Mouse (Mus musculus) kidney, embryonic 16.5 days (tissue): ENCODE measurements around the gene Slc15a5. TPM values are rescaled to one million over a fixed set of nuclear protein-coding genes. Genes with fewer than 3 reads are reported as not detected.

ENCODE experiments used
- ATAC-seq: fragments of 200-750 bp; cut with Nextera tagmentation; 2 replicates; pipeline ENCODE4 v1.8.0; 2017; ENCODE audit warnings: moderate TSS enrichment; ENCODE audit not compliant: low FRiP score, low TSS enrichment
- H3K27ac ChIP-seq: fragments of 300-500 bp; sonication (generic); 2 replicates; pipeline ENCODE4 v1.5.1; 2014; ENCODE audit warnings: low read length
- H3K27me3 ChIP-seq: fragments of 300-500 bp; sonication (generic); 2 replicates; pipeline ENCODE4 v1.6.1; 2014; ENCODE audit warnings: low read length, control low read depth, mixed read lengths; ENCODE audit not compliant: insufficient read depth
- H3K36me3 ChIP-seq: fragments of 300-500 bp; sonication (generic); 2 replicates; pipeline ENCODE4 v1.6.1; 2014; ENCODE audit warnings: low read length, control low read depth, mixed read lengths; ENCODE audit not compliant: insufficient read depth
- H3K4me1 ChIP-seq: fragments of 300-500 bp; sonication (generic); 2 replicates; pipeline ENCODE4 v1.6.1; 2014; ENCODE audit warnings: low read length, control low read depth, mixed read lengths; ENCODE audit not compliant: insufficient read depth
- H3K4me2 ChIP-seq: fragments of 300-500 bp; sonication (generic); replicated peaks from 2 replicates; pipeline ENCODE4 v1.6.1; 2014; ENCODE audit warnings: low read depth, low read length
- H3K4me3 ChIP-seq: fragments of 300-500 bp; sonication (generic); 2 replicates; pipeline ENCODE4 v1.5.1; 2014; ENCODE audit warnings: mild to moderate bottlenecking, low read length
- H3K9ac ChIP-seq: fragments of 300-500 bp; sonication (generic); replicated peaks from 2 replicates; pipeline ENCODE4 v1.6.1; 2014; ENCODE audit warnings: low read length
- H3K9me3 ChIP-seq: fragments of 300-500 bp; sonication (generic); 2 replicates; pipeline ENCODE4 v1.6.1; 2016; ENCODE audit warnings: low read length, control low read depth
- WGBS: fragments of 180-500 bp; shearing (Covaris S2); extraction: QIAGEN DNeasy Blood & Tissue Kit; methylation state at CpG from one replicate; pipeline ENCODE4 v1.1.7; 2014; 5-methylcytosine and 5-hydroxymethylcytosine counted together
- polyA plus RNA-seq: library from polyadenylated mRNA; unstranded; fragments of >200 nt; fragmentation: Nextera tagmentation; extraction: Ambion mirVana; gene quantifications from 2 replicates; pipeline ENCODE4 v1.2.1, GENCODE M21; 2015

Slc15a5 gene
- polyA plus RNA-seq, 1 experiment from 2014 or later: 0.24 TPM

GRCm38 (mm10) chr6:137980905-137981696 lies 98.6 kb downstream of the Slc15a5 start:
- H3K4me2 ChIP-seq: no peak overlapping the region
- H3K27me3 ChIP-seq: no peaks in the 10 kb centered on the region
- H3K9ac ChIP-seq: no peak overlapping the region
- H3K27ac ChIP-seq: no peak overlapping the region
- no peaks in the 10 kb centered on the region for H3K36me3 ChIP-seq
- 68% methylated on average over 10 of the region's 10 CpGs for WGBS
- peaks cover 6% of the 10 kb centered on the region; the same call in 1 of the 2 replicates for H3K4me1 ChIP-seq
- no peak for ATAC-seq
- no peak overlapping the region for H3K4me3 ChIP-seq
- no peaks in the 10 kb centered on the region for H3K9me3 ChIP-seq

DNA sequence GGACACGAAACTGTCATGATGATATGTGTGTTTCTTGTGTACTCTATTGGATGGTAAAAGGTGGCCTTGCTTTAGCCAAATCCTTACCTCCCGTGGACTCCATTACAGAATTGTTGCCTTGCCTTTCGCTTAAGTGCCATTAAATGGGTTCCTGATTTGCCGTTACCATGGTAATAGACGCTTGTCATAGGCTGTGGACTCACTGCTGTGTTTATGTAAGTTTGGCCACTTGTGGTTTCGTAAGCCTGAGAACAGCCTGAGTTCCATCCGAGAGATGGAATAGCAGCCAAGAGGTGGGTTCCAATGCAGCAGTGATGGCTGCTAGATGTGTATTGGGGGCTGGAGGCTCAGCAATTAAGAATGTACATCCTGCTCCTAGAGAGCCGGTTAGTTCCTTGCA lies 99.3 kb downstream of the Slc15a5 start:
- Histone ChIP-seq H3K4me3 (no peak overlapping the region), H3K4me1 (peaks cover 6% of the 10 kb centered on the region; the same call in 1 of the 2 replicates), H3K9ac (no peak overlapping the region), H3K9me3 (no peaks in the 10 kb centered on the region; the same call in 1 of the 2 replicates), H3K27ac (no peak overlapping the region), H3K4me2 (no peak overlapping the region), H3K36me3 (no peaks in the 10 kb centered on the region), H3K27me3 (no peaks in the 10 kb centered on the region)
- 81% methylated on average over 8 of the region's 8 CpGs for WGBS
- no peak for ATAC-seq

DNA sequence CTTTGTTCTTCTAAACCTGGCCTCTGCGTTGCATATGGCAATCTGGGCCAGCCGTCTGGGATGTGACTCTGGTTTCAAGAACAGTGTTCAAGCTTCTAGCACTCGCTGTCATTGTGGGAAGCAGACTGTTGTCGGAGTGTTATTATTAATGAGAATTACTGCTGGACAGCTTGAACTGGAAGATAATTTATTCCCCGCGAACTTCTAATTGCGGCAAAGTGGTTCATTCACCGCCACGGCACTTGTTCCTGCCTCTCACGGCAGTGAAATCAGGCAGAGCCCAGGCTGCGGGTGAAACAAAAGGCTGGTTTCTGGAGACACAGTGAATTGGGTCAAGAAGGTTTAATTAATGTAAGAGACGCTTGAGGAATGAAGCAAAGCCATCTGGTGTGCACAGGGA lies 99.9 kb downstream of the Slc15a5 start:
- Histone ChIP-seq H3K9ac (no peak overlapping the region), H3K36me3 (no peaks in the 10 kb centered on the region), H3K27me3 (no peaks in the 10 kb centered on the region), H3K27ac (no peak overlapping the region), H3K4me1 (peaks cover 6% of the 10 kb centered on the region; the same call in 1 of the 2 replicates), H3K4me2 (no peak overlapping the region), H3K4me3 (no peak overlapping the region), H3K9me3 (no peaks in the 10 kb centered on the region; the same call in 1 of the 2 replicates)
- 77% methylated on average over 12 of the region's 12 CpGs for WGBS
- no peak for ATAC-seq

DNA sequence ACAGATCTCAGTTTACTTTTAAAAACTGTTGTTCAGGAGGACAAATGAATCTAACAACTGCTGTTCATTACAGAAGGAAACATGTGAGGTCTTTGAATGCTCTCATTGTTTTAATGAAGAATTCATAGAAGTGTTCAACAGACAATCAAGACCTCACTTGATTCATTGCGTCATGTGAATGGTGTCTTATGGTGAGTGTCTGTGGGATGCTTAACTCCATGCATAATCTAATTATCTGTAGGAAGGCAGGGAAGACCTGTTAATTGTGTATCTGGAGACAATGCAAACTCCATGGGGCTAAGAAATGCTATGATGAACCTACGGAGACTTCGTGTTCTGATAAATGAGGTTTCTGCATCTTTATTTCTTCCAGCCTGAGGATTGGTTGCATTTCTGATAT lies 103.7 kb downstream of the Slc15a5 start:
- Histone ChIP-seq H3K9ac (no peak overlapping the region), H3K4me2 (no peak overlapping the region), H3K4me3 (no peak overlapping the region), H3K27ac (no peak overlapping the region), H3K36me3 (no peaks in the 10 kb centered on the region), H3K27me3 (no peaks in the 10 kb centered on the region), H3K9me3 (no peaks in the 10 kb centered on the region; the same call in 1 of the 2 replicates), H3K4me1 (no peaks in the 10 kb centered on the region)
- ATAC-seq: no peak
- WGBS: 93% methylated on average over 3 of the region's 3 CpGs

GRCm38 (mm10) chr6:137963703-137964102 lies 116.0 kb downstream of the Slc15a5 start:
- Histone ChIP-seq H3K4me1 (no peaks in the 10 kb centered on the region), H3K27ac (no peak overlapping the region), H3K27me3 (no peaks in the 10 kb centered on the region), H3K9me3 (no peaks in the 10 kb centered on the region), H3K9ac (no peak overlapping the region), H3K4me3 (no peak overlapping the region), H3K4me2 (no peak overlapping the region), H3K36me3 (no peaks in the 10 kb centered on the region)
- WGBS: 51% methylated on average over 7 of the region's 7 CpGs
- no peak for ATAC-seq

GRCm38 (mm10) chr6:137962836-137963235 lies 116.9 kb downstream of the Slc15a5 start:
- H3K9me3 ChIP-seq: no peaks in the 10 kb centered on the region
- no peaks in the 10 kb centered on the region for H3K27me3 ChIP-seq
- no peak overlapping the region for H3K27ac ChIP-seq
- no peak overlapping the region for H3K4me2 ChIP-seq
- 54% methylated on average over 4 of the region's 4 CpGs for whole genome bisulfite sequencing
- no peaks in the 10 kb centered on the region for H3K36me3 ChIP-seq
- no peaks in the 10 kb centered on the region for H3K4me1 ChIP-seq
- H3K9ac ChIP-seq: no peak overlapping the region
- no peak overlapping the region for H3K4me3 ChIP-seq
- ATAC-seq: no peak

- H3K27ac ChIP-seq: no peak overlapping the region
- no peaks in the 10 kb centered on the region for H3K4me1 ChIP-seq
- H3K9ac ChIP-seq: no peak overlapping the region
- H3K27me3 ChIP-seq: no peaks in the 10 kb centered on the region
- H3K4me3 ChIP-seq: no peak overlapping the region
- ATAC-seq: no peak
- no peak overlapping the region for H3K4me2 ChIP-seq
- H3K36me3 ChIP-seq: no peaks in the 10 kb centered on the region
- 88% methylated on average over 4 of the region's 4 CpGs for WGBS
- no peaks in the 10 kb centered on the region for H3K9me3 ChIP-seq
Measured at GRCm38 (mm10) chr6:137960023-137960778, 119.5 kb downstream of the Slc15a5 start.

- no peak overlapping the region for H3K4me2 ChIP-seq
- H3K9ac ChIP-seq: no peak overlapping the region
- H3K4me3 ChIP-seq: no peak overlapping the region
- no peaks in the 10 kb centered on the region for H3K9me3 ChIP-seq
- WGBS: 88% methylated on average over 6 of the region's 6 CpGs
- no peak for ATAC-seq
- H3K27ac ChIP-seq: no peak overlapping the region
- no peaks in the 10 kb centered on the region for H3K27me3 ChIP-seq
- no peaks in the 10 kb centered on the region for H3K4me1 ChIP-seq
- H3K36me3 ChIP-seq: no peaks in the 10 kb centered on the region
Measured at GRCm38 (mm10) chr6:137957630-137958029, 122.1 kb downstream of the Slc15a5 start.

DNA sequence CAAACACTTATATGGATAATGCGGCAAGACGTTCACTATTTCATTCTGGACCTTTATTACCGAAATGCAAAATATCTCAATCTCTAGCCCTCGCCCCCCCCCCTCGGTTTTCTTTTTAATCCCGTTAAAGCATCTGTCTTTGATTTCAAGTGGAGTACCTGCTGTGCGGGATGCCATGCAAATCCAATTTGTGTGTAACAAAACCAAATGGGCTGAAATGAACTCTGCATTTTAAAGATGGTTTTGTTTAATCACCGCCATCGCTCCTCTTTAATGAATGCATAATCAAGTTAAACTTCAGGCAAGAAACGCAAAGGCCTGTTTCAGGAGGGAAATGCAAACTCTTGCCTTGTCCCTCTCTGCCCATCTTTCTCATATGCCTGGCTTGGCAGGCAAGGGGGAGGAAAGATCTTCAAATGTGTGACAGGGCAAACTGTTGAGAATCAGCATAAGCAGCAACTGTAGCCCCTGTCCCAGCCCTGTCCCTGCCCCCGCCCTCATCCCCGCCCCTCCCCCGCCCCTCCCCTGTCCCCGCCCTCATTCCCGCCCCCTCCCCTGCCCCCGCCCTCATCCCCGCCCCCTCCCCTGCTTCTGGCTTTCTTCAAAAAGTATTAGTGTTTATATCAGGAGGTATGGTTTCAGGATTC lies 122.8 kb downstream of the Slc15a5 start:
- WGBS: 66% methylated on average over 12 of the region's 17 CpGs
- no peaks in the 10 kb centered on the region for H3K9me3 ChIP-seq
- no peaks in the 10 kb centered on the region for H3K36me3 ChIP-seq
- H3K4me2 ChIP-seq: no peak overlapping the region
- H3K4me1 ChIP-seq: no peaks in the 10 kb centered on the region
- H3K9ac ChIP-seq: no peak overlapping the region
- H3K27me3 ChIP-seq: no peaks in the 10 kb centered on the region
- no peak overlapping the region for H3K27ac ChIP-seq
- no peak for ATAC-seq
- H3K4me3 ChIP-seq: no peak overlapping the region
